Mouse (Mus musculus): Measurements from ENCODE around the gene Tjp2.

GRCm38 (mm10) chr19:24241271-24241670 lies 16.4 kb upstream of the Tjp2 start:
- no peak for TF ChIP-seq CTCF (conservative IDR thresholded peaks at IDR 0.05 in 1 of 2, IDR thresholded peaks at IDR 0.05 in 1 of 2; ENCODE audit: low read depth in 2 of 2, low read length in 2 of 2)
- TF ChIP-seq UBTF (IDR thresholded peaks at IDR 0.05; ENCODE audit: low read depth, low read length): no peak
- TF ChIP-seq MAX (IDR thresholded peaks at IDR 0.05; ENCODE audit: low read length): no peak
- no peak for TF ChIP-seq CHD2 (IDR thresholded peaks at IDR 0.05; ENCODE audit: low read length)
- no peak for TF ChIP-seq KAT2A (IDR thresholded peaks at IDR 0.05; ENCODE audit: insufficient replicate concordance, low read length)
- TF ChIP-seq ZKSCAN1 (IDR thresholded peaks at IDR 0.05; ENCODE audit: borderline replicate concordance, low read depth, low read length): no peak
